Comparison of ENCODE assay signal across 12 mouse cellular contexts in genomic region chr7:70330207-70330562, GRCm38 (mm10). TPM values are rescaled to one million over a fixed set of nuclear protein-coding genes. Genes with fewer than 3 reads are reported as not detected.
DNase-seq lines count a peak whose midpoint lies in the region; ATAC-seq lines count a peak whose summit lies in the region.
"Had no signal": no experiment of that assay in that cellular context is flagged by ENCODE, and none has a peak within 500 bp of the region (broad histone marks: within the 10 kb centered on the region; RNA-seq: fewer than 3 reads in every experiment).

No protein-coding gene starts in this region.

- WGBS in embryonic facial prominence, embryonic 11.5 days = 3% methylated on average over 12 of the region's 12 CpGs
- WGBS in hindbrain, embryonic 14.5 days = 5% methylated on average over 12 of the region's 12 CpGs
- WGBS in neural tube, embryonic 13.5 days = under 1% methylated on average over 12 of the region's 12 CpGs
- 12% methylated on average over 12 of the region's 12 CpGs for WGBS in intestine, embryonic 15.5 days

- peak overlapping the region; percentile 11 for H3K4me3 ChIP-seq in embryonic facial prominence, embryonic 11.5 days (ENCODE audit: low read depth, low read length)
- H3K4me3 ChIP-seq in hindbrain, embryonic 14.5 days (replicated peaks; ENCODE audit: low read length) = no peak overlapping the region
- H3K4me3 ChIP-seq in neural tube, embryonic 13.5 days = no peak overlapping the region
- no peak overlapping the region for H3K4me3 ChIP-seq in intestine, embryonic 15.5 days (replicated peaks)

- H3K4me1 ChIP-seq in embryonic facial prominence, embryonic 11.5 days (ENCODE audit: control insufficient read depth, insufficient read depth, low read length) = peaks cover 4% of the 10 kb centered on the region
- no peaks in the 10 kb centered on the region; the same call in 1 of the 2 replicates for H3K4me1 ChIP-seq in hindbrain, embryonic 14.5 days (replicated peaks; ENCODE audit: control insufficient read depth, insufficient read depth, low read length)
- H3K4me1 ChIP-seq in neural tube, embryonic 13.5 days (replicated peaks) = peaks cover 31% of the 10 kb centered on the region
- peaks cover 19% of the 10 kb centered on the region for H3K4me1 ChIP-seq in intestine, embryonic 15.5 days (replicated peaks)

- no peak overlapping the region for H3K9ac ChIP-seq in embryonic facial prominence, embryonic 11.5 days (replicated peaks; ENCODE audit: low read length)
- H3K9ac ChIP-seq in hindbrain, embryonic 14.5 days = peak overlapping the region; percentile 37; the same call in 1 of the 2 replicates
- no peak overlapping the region for H3K9ac ChIP-seq in neural tube, embryonic 13.5 days
- no peak overlapping the region for H3K9ac ChIP-seq in intestine, embryonic 15.5 days
- H3K9ac ChIP-seq: liver, embryonic 15.5 days had no signal

- no peaks in the 10 kb centered on the region for H3K9me3 ChIP-seq in embryonic facial prominence, embryonic 11.5 days (replicated peaks; ENCODE audit: control insufficient read depth, low read length)
- no peaks in the 10 kb centered on the region for H3K9me3 ChIP-seq in hindbrain, embryonic 14.5 days (ENCODE audit: control insufficient read depth, low read length)
- no peaks in the 10 kb centered on the region for H3K9me3 ChIP-seq in neural tube, embryonic 13.5 days
- H3K9me3 ChIP-seq in intestine, embryonic 15.5 days = no peaks in the 10 kb centered on the region
- H3K9me3 ChIP-seq: liver, embryonic 15.5 days had no signal

- no peaks in the 10 kb centered on the region for H3K36me3 ChIP-seq in embryonic facial prominence, embryonic 11.5 days (replicated peaks; ENCODE audit: control insufficient read depth, insufficient read depth, low read depth, low read length)
- no peaks in the 10 kb centered on the region for H3K36me3 ChIP-seq in hindbrain, embryonic 14.5 days (replicated peaks; ENCODE audit: control insufficient read depth, insufficient read depth)
- no peaks in the 10 kb centered on the region for H3K36me3 ChIP-seq in neural tube, embryonic 13.5 days
- H3K36me3 ChIP-seq in intestine, embryonic 15.5 days = no peaks in the 10 kb centered on the region
- H3K36me3 ChIP-seq: liver, embryonic 15.5 days had no signal

- 0 out of 2 replicates have a peak overlapping the region, but pooled peaks have one; percentile 20 for H3K4me2 ChIP-seq in embryonic facial prominence, embryonic 11.5 days (ENCODE audit: low read depth, low read length)
- peak overlapping the region; percentile 48 for H3K4me2 ChIP-seq in hindbrain, embryonic 14.5 days (replicated peaks)
- peak overlapping the region; percentile 62; the same call in 1 of the 2 replicates for H3K4me2 ChIP-seq in neural tube, embryonic 13.5 days
- no peak overlapping the region; the same call in 1 of the 2 replicates for H3K4me2 ChIP-seq in intestine, embryonic 15.5 days (replicated peaks)

- no peak for ATAC-seq in embryonic facial prominence, embryonic 11.5 days (replicated peaks; ENCODE audit: insufficient number of reproducible peaks, low FRiP score, low TSS enrichment, low read depth)
- ATAC-seq in hindbrain, embryonic 14.5 days (ENCODE audit: low FRiP score) = no peak
- no peak for ATAC-seq in neural tube, embryonic 13.5 days (ENCODE audit: low read depth)
- no peak for ATAC-seq in intestine, embryonic 15.5 days

- H3K27me3 ChIP-seq in embryonic facial prominence, embryonic 11.5 days (ENCODE audit: control insufficient read depth, insufficient read depth, low read length) = peaks cover 37% of the 10 kb centered on the region
- peaks cover 89% of the 10 kb centered on the region for H3K27me3 ChIP-seq in hindbrain, embryonic 14.5 days (ENCODE audit: control insufficient read depth, insufficient read depth, low read length)
- H3K27me3 ChIP-seq in neural tube, embryonic 13.5 days = peaks cover 95% of the 10 kb centered on the region
- H3K27me3 ChIP-seq in intestine, embryonic 15.5 days (replicated peaks) = peaks cover 74% of the 10 kb centered on the region

- DNase-seq in kidney, postnatal 10 days = peak; percentile 16
- no peak for DNase-seq in kidney, adult 11 months
- no peak for DNase-seq in embryonic facial prominence, embryonic 11.5 days (ENCODE audit: low spot score)
- DNase-seq in hindbrain, embryonic 14.5 days (ENCODE audit: low spot score) = peak; percentile 49
- DNase-seq in adrenal gland, postnatal 4 days (ENCODE audit: low spot score in 2 of 2) = no peak
- no peak for DNase-seq in right cerebral cortex, adult 18-20 months
- DNase-seq: kidney, adult 18-20 months; thymus, postnatal 36 days had no signal

- H3K27ac ChIP-seq in embryonic facial prominence, embryonic 11.5 days (replicated peaks; ENCODE audit: low read depth, low read length) = no peak overlapping the region
- H3K27ac ChIP-seq in hindbrain, embryonic 14.5 days = peak overlapping the region; percentile 77
- H3K27ac ChIP-seq in neural tube, embryonic 13.5 days (replicated peaks) = no peak overlapping the region
- no peak overlapping the region for H3K27ac ChIP-seq in intestine, embryonic 15.5 days
- H3K27ac ChIP-seq: liver, embryonic 15.5 days had no signal

RNA-seq across cellular contexts. Expression of gene Nr2f2, which starts 36.4 kb away (rescaled TPM):
- 106 and 114 TPM in 2 replicates for polyA plus RNA-seq in embryonic facial prominence, embryonic 11.5 days (2014; fragmentation: Nextera tagmentation; extraction: Ambion mirVana)
- polyA plus RNA-seq in hindbrain, embryonic 14.5 days (2014; fragmentation: Nextera tagmentation; extraction: Ambion mirVana) = 105 and 127 TPM in 2 replicates
- 85.5 and 87.8 TPM in 2 replicates for polyA plus RNA-seq in neural tube, embryonic 13.5 days (2015; fragmentation: Nextera tagmentation; extraction: Ambion mirVana)
- total RNA-seq in adrenal gland, postnatal 4 days (2021) = 100 to 1,000 TPM; 143 to 160 TPM
- polyA plus RNA-seq in intestine, embryonic 15.5 days (2015; fragmentation: Nextera tagmentation; extraction: Ambion mirVana) = 39.4 and 46.3 TPM in 2 replicates
- total RNA-seq: MEL had no signal

Comparison
In these comparisons a context has a peak if more than half of its experiments do, and no peak if none do; other contexts are left out.
1. DNase-seq: peak in kidney, postnatal 10 days (single experiment) and hindbrain, embryonic 14.5 days (single experiment); none in kidney, adult 11 months (single experiment), embryonic facial prominence, embryonic 11.5 days (single experiment), adrenal gland, postnatal 4 days (0 of 2) and right cerebral cortex, adult 18-20 months (single experiment).